In genomic region chr6:38847958-38848910, GRCm38 (mm10) we compare ENCODE assay signal across 12 mouse cellular contexts. TPM values are rescaled to one million over a fixed set of nuclear protein-coding genes. Genes with fewer than 3 reads are reported as not detected.
DNase-seq lines count a peak whose midpoint lies in the region; ATAC-seq and TF ChIP-seq lines count a peak whose summit lies in the region.
"Had no signal": no experiment of that assay in that cellular context is flagged by ENCODE, and none has a peak within 500 bp of the region (broad histone marks: within the 10 kb centered on the region; RNA-seq: fewer than 3 reads in every experiment).

No protein-coding gene starts in this region.

- intact Hi-C loops in left cerebral cortex, postnatal 36 days (cut with DNase I), result no loop called here

- no peaks in the 10 kb centered on the region for H3K9me3 ChIP-seq in kidney, embryonic 15.5 days (replicated peaks)
- no peaks in the 10 kb centered on the region for H3K9me3 ChIP-seq in hindbrain, postnatal 0 days (ENCODE audit: low read length)
- no peaks in the 10 kb centered on the region for H3K9me3 ChIP-seq in megakaryocyte, embryonic 14.5 days
- H3K9me3 ChIP-seq in kidney, embryonic 14.5 days (ENCODE audit: control insufficient read depth, low read length), result no peaks in the 10 kb centered on the region
- H3K9me3 ChIP-seq: embryonic facial prominence, embryonic 13.5 days; G1E had no signal

- 61% methylated on average over 3 of the region's 3 CpGs for WGBS in kidney, embryonic 15.5 days
- 47% methylated on average over 3 of the region's 3 CpGs for WGBS in hindbrain, postnatal 0 days
- 62% methylated on average over 3 of the region's 3 CpGs for WGBS in kidney, embryonic 14.5 days

- peaks cover 48% of the 10 kb centered on the region for H3K4me1 ChIP-seq in kidney, embryonic 15.5 days
- H3K4me1 ChIP-seq in hindbrain, postnatal 0 days (ENCODE audit: insufficient read depth, low read length), result peaks cover 54% of the 10 kb centered on the region
- peaks cover 97% of the 10 kb centered on the region for H3K4me1 ChIP-seq in megakaryocyte, embryonic 14.5 days
- peaks cover 13% of the 10 kb centered on the region; the same call in 1 of the 2 replicates for H3K4me1 ChIP-seq in kidney, embryonic 14.5 days (ENCODE audit: control insufficient read depth, insufficient read depth, low read length)

- no peaks in the 10 kb centered on the region for H3K27me3 ChIP-seq in kidney, embryonic 15.5 days
- no peaks in the 10 kb centered on the region for H3K27me3 ChIP-seq in hindbrain, postnatal 0 days (ENCODE audit: insufficient read depth, low read length)
- no peaks in the 10 kb centered on the region for H3K27me3 ChIP-seq in megakaryocyte, embryonic 14.5 days (replicated peaks)
- no peaks in the 10 kb centered on the region for H3K27me3 ChIP-seq in kidney, embryonic 14.5 days (ENCODE audit: control insufficient read depth, insufficient read depth, low read length)
- H3K27me3 ChIP-seq: embryonic facial prominence, embryonic 13.5 days had no signal

- no peak for ATAC-seq in kidney, embryonic 15.5 days (replicated peaks; ENCODE audit: low FRiP score)
- no peak for ATAC-seq in hindbrain, postnatal 0 days
- ATAC-seq in kidney, embryonic 14.5 days (ENCODE audit: low FRiP score, low TSS enrichment), result no peak

- H3K4me2 ChIP-seq in kidney, embryonic 15.5 days, result no peak overlapping the region
- no peak overlapping the region for H3K4me2 ChIP-seq in hindbrain, postnatal 0 days (ENCODE audit: low read depth, low read length)
- no peak overlapping the region for H3K4me2 ChIP-seq in kidney, embryonic 14.5 days (replicated peaks; ENCODE audit: low read depth, low read length)
- H3K4me2 ChIP-seq: embryonic facial prominence, embryonic 13.5 days had no signal

- H3K27ac ChIP-seq in kidney, embryonic 15.5 days, result 0 out of 2 replicates have a peak overlapping the region, but pooled peaks have one; percentile 4
- peak overlapping the region; percentile 21 for H3K27ac ChIP-seq in hindbrain, postnatal 0 days
- H3K27ac ChIP-seq in kidney, embryonic 14.5 days (ENCODE audit: low read depth, low read length), result no peak overlapping the region

- H3K36me3 ChIP-seq in kidney, embryonic 15.5 days, result no peaks in the 10 kb centered on the region
- H3K36me3 ChIP-seq in hindbrain, postnatal 0 days (ENCODE audit: insufficient read depth, low read length), result no peaks in the 10 kb centered on the region
- peaks cover 31% of the 10 kb centered on the region for H3K36me3 ChIP-seq in megakaryocyte, embryonic 14.5 days (replicated peaks; ENCODE audit: low read length)
- no peaks in the 10 kb centered on the region for H3K36me3 ChIP-seq in kidney, embryonic 14.5 days (ENCODE audit: control insufficient read depth, insufficient read depth, low read length)
- H3K36me3 ChIP-seq: embryonic facial prominence, embryonic 13.5 days had no signal

- no peak overlapping the region for H3K9ac ChIP-seq in kidney, embryonic 15.5 days
- H3K9ac ChIP-seq in hindbrain, postnatal 0 days (replicated peaks; ENCODE audit: low read length), result no peak overlapping the region
- no peak overlapping the region for H3K9ac ChIP-seq in kidney, embryonic 14.5 days (ENCODE audit: low read depth, low read length)
- H3K9ac ChIP-seq: embryonic facial prominence, embryonic 13.5 days had no signal

- no peak overlapping the region for H3K4me3 ChIP-seq in kidney, embryonic 15.5 days (replicated peaks)
- no peak overlapping the region for H3K4me3 ChIP-seq in hindbrain, postnatal 0 days (ENCODE audit: low read length)
- H3K4me3 ChIP-seq in megakaryocyte, embryonic 14.5 days (replicated peaks), result peak overlapping the region; percentile 21
- no peak overlapping the region for H3K4me3 ChIP-seq in kidney, embryonic 14.5 days (ENCODE audit: low read length)
- H3K4me3 ChIP-seq: embryonic facial prominence, embryonic 13.5 days had no signal

- DNase-seq in kidney, postnatal 10 days, result no peak
- DNase-seq in T-cell, adult 2 months (ENCODE audit: low spot score), result peak; percentile 65
- no peak for DNase-seq in hindbrain, postnatal 0 days (ENCODE audit: low spot score)
- no peak for DNase-seq in left cerebral cortex, postnatal 36 days (ENCODE audit: low spot score in 2 of 2)
- DNase-seq in lung, postnatal 25 days (ENCODE audit: low spot score), result no peak
- DNase-seq: heart, postnatal 4 days; lung, adult 18-20 months had no signal

- TF ChIP-seq CTCF in hindbrain, postnatal 0 days (IDR thresholded peaks at IDR 0.05; ENCODE audit: low read depth), result no peak

RNA-seq across cellular contexts. Expression of gene Tbxas1, which starts 27.0 kb away (rescaled TPM):
- polyA plus RNA-seq in kidney, embryonic 15.5 days (2015; fragmentation: Nextera tagmentation; extraction: Ambion mirVana), result 5.3 and 6.4 TPM in 2 replicates
- total RNA-seq in hindbrain, postnatal 0 days (2014; rRNA removed), result 2.0 and 4.3 TPM in 2 replicates
- 2.1 and 2.4 TPM in 2 replicates for polyA plus RNA-seq in hindbrain, postnatal 0 days (2015; fragmentation: Nextera tagmentation; extraction: Ambion mirVana)
- polyA plus RNA-seq in megakaryocyte, embryonic 14.5 days (2012; ENCODE audit: insufficient read depth, low replicate concordance), result 165 and 265 TPM in 2 replicates
- total RNA-seq in left cerebral cortex, postnatal 36 days (2021), result 1 to 10 TPM; 2.3 TPM
- 2.4 and 3.3 TPM in 2 replicates for polyA plus RNA-seq in kidney, embryonic 14.5 days (2014; fragmentation: Nextera tagmentation; extraction: Ambion mirVana)

RNA-seq across cellular contexts. Expression of gene Hipk2, which starts 27.7 kb away (rescaled TPM):
- 28.6 and 30.8 TPM in 2 replicates for polyA plus RNA-seq in kidney, embryonic 15.5 days (2015; fragmentation: Nextera tagmentation; extraction: Ambion mirVana)
- 60.3 and 67.8 TPM in 2 replicates for total RNA-seq in hindbrain, postnatal 0 days (2014; rRNA removed)
- polyA plus RNA-seq in hindbrain, postnatal 0 days (2015; fragmentation: Nextera tagmentation; extraction: Ambion mirVana), result 24.9 and 25.3 TPM in 2 replicates
- polyA plus RNA-seq in megakaryocyte, embryonic 14.5 days (2012; ENCODE audit: insufficient read depth, low replicate concordance), result 102 and 296 TPM in 2 replicates
- 10 to 100 TPM; 52.4 to 60.9 TPM for total RNA-seq in left cerebral cortex, postnatal 36 days (2021)
- polyA plus RNA-seq in kidney, embryonic 14.5 days (2014; fragmentation: Nextera tagmentation; extraction: Ambion mirVana), result 31.0 and 33.6 TPM in 2 replicates

Comparison
In these comparisons a context has a peak if more than half of its experiments do, and no peak if none do; other contexts are left out.
1. RNA of gene Tbxas1, which starts 27.0 kb away (polyA plus RNA-seq): 165 to 265 TPM in megakaryocyte, embryonic 14.5 days; 5.3 to 6.4 TPM in kidney, embryonic 15.5 days, 2.4 to 3.3 TPM in kidney, embryonic 14.5 days and 2.1 to 2.4 TPM in hindbrain, postnatal 0 days; every median in the first group is over 10 times any median in the second.